Mouse (Mus musculus) MEL (cell line): ENCODE data around the gene Siglecf.

Experiments used
- CHD2 ChIP-seq: IDR thresholded peaks from 2 replicates; pipeline ENCODE4 v1.6.1; 2011; ENCODE audit warnings: low read length, improper control_type of control experiment
- CTCF ChIP-seq, 3 experiments: IDR thresholded peaks in 2 of 3; conservative IDR thresholded peaks in 1 of 3; 2 replicates each; pipeline ENCODE4 v1.5.1; 2011 to 2012; ENCODE audit warnings: low read length in 3 of 3, low read depth in 2 of 3, mild to moderate bottlenecking in 2 of 3, improper control_type of control experiment in 1 of 3, inconsistent platforms in 1 of 3, mixed read lengths in 1 of 3, moderate library complexity in 1 of 3; ENCODE audit not compliant: control insufficient read depth in 1 of 3, insufficient read depth in 1 of 3, poor library complexity in 1 of 3, severe bottlenecking in 1 of 3
- ELF1 ChIP-seq: IDR thresholded peaks from 2 replicates; pipeline ENCODE4 v1.6.1; 2014; ENCODE audit warnings: low read depth, mild to moderate bottlenecking, inconsistent platforms, low read length, improper control_type of control experiment, moderate library complexity
- EP300 ChIP-seq, 2 experiments: IDR thresholded peaks; 2 replicates each; pipeline ENCODE4 v1.6.1; 2011; ENCODE audit warnings: improper control_type of control experiment in 2 of 2, low read length in 2 of 2, low read depth in 1 of 2, mild to moderate bottlenecking in 1 of 2
- ETS1 ChIP-seq: IDR thresholded peaks from 2 replicates; pipeline ENCODE4 v1.6.1; 2012; ENCODE audit warnings: low read depth, mild to moderate bottlenecking, inconsistent platforms, low read length, improper control_type of control experiment, moderate library complexity
- MAZ ChIP-seq: IDR thresholded peaks from 2 replicates; pipeline ENCODE4 v1.6.1; 2012; ENCODE audit warnings: low read depth, mild to moderate bottlenecking, inconsistent platforms, low read length, improper control_type of control experiment
- NELFE ChIP-seq: IDR thresholded peaks from 2 replicates; pipeline ENCODE4 v1.6.1; 2011; ENCODE audit warnings: low read depth, low read length, improper control_type of control experiment
- POLR2A ChIP-seq, 2 experiments: IDR thresholded peaks; 2 replicates each; pipeline ENCODE4 v1.6.1; 2011 to 2012; ENCODE audit warnings: low read length in 2 of 2, mild to moderate bottlenecking in 2 of 2, control low read depth in 1 of 2, improper control_type of control experiment in 1 of 2, low read depth in 1 of 2, moderate library complexity in 1 of 2; ENCODE audit not compliant: control insufficient read depth in 1 of 2, insufficient read depth in 1 of 2, poor library complexity in 1 of 2
- USF1 ChIP-seq: IDR thresholded peaks from 2 replicates; pipeline ENCODE4 v1.6.1; 2014; ENCODE audit warnings: low read depth, mild to moderate bottlenecking, inconsistent platforms, low read length, improper control_type of control experiment, moderate library complexity
- ZC3H11A ChIP-seq: IDR thresholded peaks from 2 replicates; pipeline ENCODE4 v1.6.1; 2012; ENCODE audit warnings: low read depth, mild to moderate bottlenecking, inconsistent platforms, low read length, improper control_type of control experiment
- ZMIZ1 ChIP-seq: IDR thresholded peaks from 2 replicates; pipeline ENCODE4 v1.6.1; 2012; ENCODE audit warnings: low read depth, mild to moderate bottlenecking, inconsistent platforms, low read length, improper control_type of control experiment, moderate library complexity
- ZNF384 ChIP-seq: IDR thresholded peaks from 2 replicates; pipeline ENCODE4 v1.6.1; 2012; ENCODE audit warnings: low read depth, mild to moderate bottlenecking, inconsistent platforms, low read length, improper control_type of control experiment

DNA sequence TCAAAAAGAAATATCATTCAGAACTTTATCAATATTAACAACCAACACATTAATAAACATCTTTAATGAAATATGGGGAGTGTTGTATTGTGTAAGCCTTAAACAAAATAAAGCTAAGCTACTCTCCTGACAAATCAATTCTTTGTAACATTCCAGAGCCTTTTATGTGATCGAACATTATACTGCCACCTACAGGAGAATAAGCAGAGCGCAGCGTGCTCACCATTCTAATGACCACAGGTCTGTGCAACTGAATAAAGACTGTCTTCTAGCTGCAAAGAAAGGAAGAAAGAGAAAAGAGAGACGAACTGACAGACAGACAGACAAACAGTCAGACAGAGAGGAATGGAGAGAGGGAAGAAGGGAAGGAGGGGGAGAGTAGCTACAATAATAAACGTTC is 27.1 kb downstream of the Siglecf start:
- TF ChIP-seq EP300 (IDR thresholded peaks at IDR 0.05; ENCODE audit: low read depth in 1 of 2, low read length in 2 of 2) = no peak
- TF ChIP-seq CTCF (IDR thresholded peaks at IDR 0.05 in 2 of 3, conservative IDR thresholded peaks at IDR 0.05 in 1 of 3; ENCODE audit: control insufficient read depth in 1 of 3, insufficient read depth in 1 of 3, low read depth in 2 of 3, low read length in 3 of 3, poor library complexity in 1 of 3, severe bottlenecking in 1 of 3) = peak; percentile 51 to 84 (median 67)
- no peak for TF ChIP-seq NELFE
- TF ChIP-seq CHD2 = no peak
- no peak for TF ChIP-seq POLR2A (IDR thresholded peaks at IDR 0.05; ENCODE audit: control insufficient read depth in 1 of 2, insufficient read depth in 1 of 2, low read depth in 1 of 2, low read length in 2 of 2, poor library complexity in 1 of 2)
- no peak for TF ChIP-seq USF1
- no peak for TF ChIP-seq ZNF384
- TF ChIP-seq ZC3H11A = peak; percentile 76
- TF ChIP-seq ELF1 = no peak
- TF ChIP-seq ETS1 = no peak
- TF ChIP-seq ZMIZ1 = no peak
- TF ChIP-seq MAZ = no peak
